Mouse (Mus musculus) megakaryocyte, embryonic 14.5 days (primary cell): Measurements from ENCODE around the gene Cars.

Source experiments
- FLI1 ChIP-seq: IDR thresholded peaks from 2 replicates; pipeline ENCODE4 v1.6.1; 2012; ENCODE audit warnings: low read length, inconsistent platforms, mixed read lengths
- GATA1 ChIP-seq: IDR thresholded peaks from 3 replicates; pipeline ENCODE4 v1.6.1; 2012; ENCODE audit warnings: mixed read lengths, low read length, inconsistent platforms, borderline replicate concordance

DNA sequence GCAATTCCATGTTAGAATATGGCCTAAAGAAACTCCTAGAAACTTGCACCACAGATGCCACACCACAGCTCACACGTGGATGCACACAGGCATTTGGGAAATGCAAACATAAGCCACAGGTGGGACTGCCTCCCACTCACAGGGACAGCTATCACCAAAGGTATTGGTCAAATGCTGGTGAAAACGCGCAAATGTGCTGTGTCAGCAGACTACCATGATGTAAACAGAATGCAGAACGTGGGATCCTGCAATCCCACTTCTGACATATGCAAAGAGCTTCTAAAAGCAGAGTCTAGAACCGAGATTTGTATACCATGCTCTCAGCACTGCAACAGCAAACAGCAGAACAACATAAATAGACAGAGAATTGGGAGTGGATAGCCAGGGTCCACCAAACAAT, 16.9 kb downstream of the Cars start:
- TF ChIP-seq FLI1 (no peak), GATA1 (no peak)
